Mouse (Mus musculus): ENCODE results near the gene Olfr320. TPM values are rescaled to one million over a fixed set of nuclear protein-coding genes. Genes with fewer than 3 reads are reported as not detected.

Gene Olfr320
- polyA plus RNA-seq, 2 experiments = not detected

- H3K4me2 ChIP-seq (replicated peaks; ENCODE audit: low read depth, low read length, severe bottlenecking) = peak overlapping the region; percentile 66
- ATAC-seq (ENCODE audit: low FRiP score, low read depth) (no peak), DNase-seq (ENCODE audit: low spot score) (no peak)
- TF ChIP-seq POLR2A (IDR thresholded peaks at IDR 0.05; ENCODE audit: borderline replicate concordance, extremely low read depth, insufficient read depth, insufficient read length) = no peak
- H3K9me3 ChIP-seq (ENCODE audit: control insufficient read depth, low read length) = no peaks in the 10 kb centered on the region
- peaks cover 8% of the 10 kb centered on the region for H3K4me1 ChIP-seq (ENCODE audit: control insufficient read depth, insufficient read depth, low read length)
- no peak overlapping the region for H3K27ac ChIP-seq (replicated peaks; ENCODE audit: low read depth, low read length)
- H3K4me3 ChIP-seq (replicated peaks; ENCODE audit: low read length) = no peak overlapping the region
- no peaks in the 10 kb centered on the region for H3K36me3 ChIP-seq (ENCODE audit: control insufficient read depth, insufficient read depth, low read length)
- H3K27me3 ChIP-seq (ENCODE audit: control insufficient read depth, insufficient read depth, low read length) = peaks cover 10% of the 10 kb centered on the region; the same call in 1 of the 2 replicates
- H3K9ac ChIP-seq (ENCODE audit: low read depth, low read length, severe bottlenecking) = peak overlapping the region; percentile 36; the same call in 1 of the 2 replicates
- 37% methylated on average over 9 of the region's 14 CpGs for WGBS
These were observed 39.8 kb upstream of the Olfr320 start for GRCm38 (mm10) chr11:58641057-58641456.

DNA sequence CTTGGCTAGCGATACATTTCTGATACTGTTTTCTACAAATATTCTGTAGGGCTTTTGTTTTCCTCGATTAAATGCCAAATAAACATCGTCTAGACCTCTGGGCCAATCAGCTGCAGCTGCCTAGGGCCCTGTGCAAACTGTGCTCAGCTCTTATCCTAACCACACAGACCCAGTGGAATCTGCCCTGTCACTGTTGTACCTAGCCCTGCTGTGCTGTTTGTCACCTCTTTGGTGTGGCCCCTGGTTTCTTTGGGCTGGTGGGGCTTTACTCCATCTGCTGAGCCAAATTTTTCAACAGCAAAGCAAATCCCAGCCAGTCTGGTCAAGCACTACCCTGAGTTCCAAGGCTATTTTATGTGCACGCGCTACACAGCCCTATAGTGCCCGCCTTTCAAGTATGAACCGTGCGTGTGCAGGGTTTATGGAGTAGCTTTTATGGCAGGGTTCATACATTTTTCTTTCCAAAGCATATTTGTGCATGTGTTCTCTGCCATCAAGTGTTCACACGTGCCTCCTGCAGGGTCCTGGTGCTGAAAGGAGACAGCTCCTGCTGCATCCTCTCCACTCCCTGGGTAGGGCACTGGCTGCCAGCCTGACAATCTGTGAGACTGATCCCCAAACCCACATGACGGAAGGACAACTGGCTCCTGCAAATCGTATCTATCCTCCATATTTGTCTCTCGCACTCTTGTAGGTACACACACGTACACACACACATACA is 39.1 kb upstream of the Olfr320 start:
- no peak for ATAC-seq (ENCODE audit: low FRiP score, low read depth)
- no peaks in the 10 kb centered on the region for H3K36me3 ChIP-seq (ENCODE audit: control insufficient read depth, insufficient read depth, low read length)
- no peak for DNase-seq (ENCODE audit: low spot score)
- H3K9me3 ChIP-seq (ENCODE audit: control insufficient read depth, low read length) = no peaks in the 10 kb centered on the region
- no peak overlapping the region for H3K4me3 ChIP-seq (replicated peaks; ENCODE audit: low read length)
- no peak overlapping the region for H3K9ac ChIP-seq (ENCODE audit: low read depth, low read length, severe bottlenecking)
- no peak overlapping the region for H3K27ac ChIP-seq (replicated peaks; ENCODE audit: low read depth, low read length)
- H3K4me2 ChIP-seq (replicated peaks; ENCODE audit: low read depth, low read length, severe bottlenecking) = no peak overlapping the region
- WGBS = 77% methylated on average over 13 of the region's 13 CpGs
- H3K4me1 ChIP-seq (ENCODE audit: control insufficient read depth, insufficient read depth, low read length) = peaks cover 8% of the 10 kb centered on the region
- TF ChIP-seq POLR2A (IDR thresholded peaks at IDR 0.05; ENCODE audit: borderline replicate concordance, extremely low read depth, insufficient read depth, insufficient read length) = no peak
- peaks cover 10% of the 10 kb centered on the region; the same call in 1 of the 2 replicates for H3K27me3 ChIP-seq (ENCODE audit: control insufficient read depth, insufficient read depth, low read length)

GRCm38 (mm10) chr11:58643350-58643749 is 37.5 kb upstream of the Olfr320 start:
- Histone ChIP-seq H3K27me3 (ENCODE audit: control insufficient read depth, insufficient read depth, low read length) (peaks cover 10% of the 10 kb centered on the region; the same call in 1 of the 2 replicates), H3K4me3 (replicated peaks; ENCODE audit: low read length) (no peak overlapping the region), H3K9ac (ENCODE audit: low read depth, low read length, severe bottlenecking) (no peak overlapping the region), H3K4me1 (ENCODE audit: control insufficient read depth, insufficient read depth, low read length) (peaks cover 8% of the 10 kb centered on the region), H3K27ac (replicated peaks; ENCODE audit: low read depth, low read length) (no peak overlapping the region), H3K9me3 (ENCODE audit: control insufficient read depth, low read length) (no peaks in the 10 kb centered on the region), H3K36me3 (ENCODE audit: control insufficient read depth, insufficient read depth, low read length) (no peaks in the 10 kb centered on the region), H3K4me2 (replicated peaks; ENCODE audit: low read depth, low read length, severe bottlenecking) (no peak overlapping the region)
- TF ChIP-seq POLR2A (IDR thresholded peaks at IDR 0.05; ENCODE audit: borderline replicate concordance, extremely low read depth, insufficient read depth, insufficient read length) = no peak
- ATAC-seq (ENCODE audit: low FRiP score, low read depth) (no peak), DNase-seq (ENCODE audit: low spot score) (no peak)
- WGBS = 34% methylated on average over 6 of the region's 6 CpGs

DNA sequence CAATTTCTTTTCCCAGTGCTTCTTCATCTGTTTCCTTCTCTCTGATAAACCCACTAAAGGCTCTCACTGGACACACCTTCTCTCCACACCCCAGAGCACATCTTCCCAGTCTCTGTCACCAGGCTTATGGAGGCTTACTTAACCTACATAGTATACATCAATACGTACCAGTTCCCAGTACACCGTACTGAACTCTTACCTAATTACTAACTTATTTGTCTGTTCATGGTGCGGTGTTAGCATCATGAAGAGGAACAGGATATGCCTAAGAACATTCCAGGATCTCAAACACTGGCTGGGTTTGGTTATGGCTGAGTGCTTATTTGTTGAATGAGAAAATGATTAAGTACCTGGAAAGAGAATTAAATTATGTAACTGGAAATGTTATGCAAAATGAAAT is 25.7 kb upstream of the Olfr320 start:
- Histone ChIP-seq H3K36me3 (ENCODE audit: control insufficient read depth, insufficient read depth, low read length) (no peaks in the 10 kb centered on the region), H3K4me1 (ENCODE audit: control insufficient read depth, insufficient read depth, low read length) (no peaks in the 10 kb centered on the region), H3K9me3 (ENCODE audit: control insufficient read depth, low read length) (no peaks in the 10 kb centered on the region), H3K27ac (replicated peaks; ENCODE audit: low read depth, low read length) (no peak overlapping the region), H3K9ac (ENCODE audit: low read depth, low read length, severe bottlenecking) (no peak overlapping the region), H3K4me2 (replicated peaks; ENCODE audit: low read depth, low read length, severe bottlenecking) (no peak overlapping the region), H3K27me3 (ENCODE audit: control insufficient read depth, insufficient read depth, low read length) (no peaks in the 10 kb centered on the region), H3K4me3 (replicated peaks; ENCODE audit: low read length) (no peak overlapping the region)
- WGBS = 91% methylated on average over 3 of the region's 3 CpGs
- ATAC-seq (ENCODE audit: low FRiP score, low read depth) (no peak), DNase-seq (ENCODE audit: low spot score) (no peak)
- TF ChIP-seq POLR2A (IDR thresholded peaks at IDR 0.05; ENCODE audit: borderline replicate concordance, extremely low read depth, insufficient read depth, insufficient read length) = no peak

- Histone ChIP-seq H3K4me1 (ENCODE audit: control insufficient read depth, insufficient read depth, low read length) (no peaks in the 10 kb centered on the region), H3K4me3 (replicated peaks; ENCODE audit: low read length) (no peak within 1 kb of the TSS), H3K4me2 (replicated peaks; ENCODE audit: low read depth, low read length, severe bottlenecking) (no peak within 1 kb of the TSS), H3K9me3 (ENCODE audit: control insufficient read depth, low read length) (no peaks in the 10 kb centered on the region), H3K27me3 (ENCODE audit: control insufficient read depth, insufficient read depth, low read length) (no peaks in the 10 kb centered on the region), H3K9ac (ENCODE audit: low read depth, low read length, severe bottlenecking) (no peak within 1 kb of the TSS), H3K36me3 (ENCODE audit: control insufficient read depth, insufficient read depth, low read length) (no peaks in the 10 kb centered on the region), H3K27ac (replicated peaks; ENCODE audit: low read depth, low read length) (no peak within 1 kb of the TSS)
- no peak for DNase-seq (ENCODE audit: low spot score)
- 86% methylated on average over 4 of the region's 4 CpGs for WGBS
- no peak for TF ChIP-seq POLR2A (IDR thresholded peaks at IDR 0.05; ENCODE audit: borderline replicate concordance, extremely low read depth, insufficient read depth, insufficient read length)
- no peak for ATAC-seq (ENCODE audit: low FRiP score, low read depth)
These were observed 22.3 kb upstream of the Olfr320 start, which contains the start of gene Olfr322 for GRCm38 (mm10) chr11:58658596-58658995. Gene Olfr322 (plus strand): TSS chr11:58658782.
